Mouse (Mus musculus) lung, embryonic 16.5 days (tissue): ENCODE results near the gene Eng. TPM values are rescaled to one million over a fixed set of nuclear protein-coding genes. Genes with fewer than 3 reads are reported as not detected.

Experiments
- ATAC-seq: fragments of 200-750 bp; cut with Nextera tagmentation; 2 replicates; pipeline ENCODE4 v1.8.0; 2017; ENCODE audit warnings: low read depth, mild to moderate bottlenecking, moderate library complexity
- H3K27ac ChIP-seq: fragments of 300-500 bp; sonication (generic); 2 replicates; pipeline ENCODE4 v1.5.1; 2014; ENCODE audit warnings: mild to moderate bottlenecking, control low read depth, low read length
- H3K27me3 ChIP-seq: fragments of 300-500 bp; sonication (generic); 2 replicates; pipeline ENCODE4 v1.6.1; 2014; ENCODE audit warnings: low read depth, low read length, mixed read lengths; ENCODE audit not compliant: control insufficient read depth, insufficient read depth
- H3K36me3 ChIP-seq: fragments of 300-500 bp; sonication (generic); 2 replicates; pipeline ENCODE4 v1.6.1; 2014; ENCODE audit warnings: low read length; ENCODE audit not compliant: control insufficient read depth, insufficient read depth
- H3K4me1 ChIP-seq: fragments of 300-500 bp; sonication (generic); replicated peaks from 2 replicates; pipeline ENCODE4 v1.6.1; 2014; ENCODE audit warnings: low read length, mixed read lengths; ENCODE audit not compliant: control insufficient read depth, insufficient read depth
- H3K4me2 ChIP-seq: fragments of 300-500 bp; sonication (generic); 2 replicates; pipeline ENCODE4 v1.6.1; 2014; ENCODE audit warnings: low read depth, low read length, control low read depth
- H3K4me3 ChIP-seq: fragments of 300-500 bp; sonication (generic); 2 replicates; pipeline ENCODE4 v1.5.1; 2014; ENCODE audit warnings: mild to moderate bottlenecking, low read length, control low read depth
- H3K9ac ChIP-seq: fragments of 300-500 bp; sonication (generic); 2 replicates; pipeline ENCODE4 v1.6.1; 2014; ENCODE audit warnings: low read length, control low read depth
- H3K9me3 ChIP-seq: fragments of 300-500 bp; sonication (generic); 2 replicates; pipeline ENCODE4 v1.6.1; 2016; ENCODE audit warnings: low read length; ENCODE audit not compliant: control insufficient read depth
- WGBS: fragments of 180-500 bp; shearing (Covaris S2); extraction: QIAGEN DNeasy Blood & Tissue Kit; methylation state at CpG from one replicate; pipeline ENCODE4 v1.1.7; 2014; 5-methylcytosine and 5-hydroxymethylcytosine counted together
- polyA plus RNA-seq: library from polyadenylated mRNA; unstranded; fragments of >200 nt; fragmentation: Nextera tagmentation; extraction: Ambion mirVana; gene quantifications from 2 replicates; pipeline ENCODE4 v1.2.1, GENCODE M21; 2015

Gene Eng
- polyA plus RNA-seq, 1 experiment from 2014 or later: 120 TPM

GRCm38 (mm10) chr2:32706971-32707370 is 60.6 kb downstream of the Eng start:
- no peaks in the 10 kb centered on the region for H3K9me3 ChIP-seq
- ATAC-seq: no peak
- no peaks in the 10 kb centered on the region for H3K27me3 ChIP-seq
- H3K36me3 ChIP-seq: peaks cover 57% of the 10 kb centered on the region
- WGBS: 94% methylated on average over 6 of the region's 6 CpGs
- H3K9ac ChIP-seq: no peak overlapping the region
- peaks cover 7% of the 10 kb centered on the region for H3K4me1 ChIP-seq
- no peak overlapping the region for H3K4me2 ChIP-seq
- no peak overlapping the region for H3K27ac ChIP-seq
- no peak overlapping the region for H3K4me3 ChIP-seq

GRCm38 (mm10) chr2:32708643-32709042 is 62.2 kb downstream of the Eng start:
- H3K9me3 ChIP-seq: no peaks in the 10 kb centered on the region
- no peak overlapping the region for H3K4me3 ChIP-seq
- H3K9ac ChIP-seq: no peak overlapping the region
- ATAC-seq: no peak
- H3K4me2 ChIP-seq: no peak overlapping the region
- no peak overlapping the region for H3K27ac ChIP-seq
- 30% methylated on average over 3 of the region's 3 CpGs for WGBS
- peaks cover 50% of the 10 kb centered on the region for H3K36me3 ChIP-seq
- H3K27me3 ChIP-seq: no peaks in the 10 kb centered on the region
- H3K4me1 ChIP-seq: peaks cover 9% of the 10 kb centered on the region

- H3K27ac ChIP-seq: no peak overlapping the region
- 88% methylated on average over 20 of the region's 20 CpGs for WGBS
- peaks cover 44% of the 10 kb centered on the region for H3K36me3 ChIP-seq
- H3K4me1 ChIP-seq: peaks cover 15% of the 10 kb centered on the region
- no peak overlapping the region for H3K4me3 ChIP-seq
- no peak overlapping the region for H3K4me2 ChIP-seq
- H3K9me3 ChIP-seq: no peaks in the 10 kb centered on the region
- no peak for ATAC-seq
- H3K27me3 ChIP-seq: no peaks in the 10 kb centered on the region
- no peak overlapping the region for H3K9ac ChIP-seq
Measured at GRCm38 (mm10) chr2:32709521-32710137, 63.2 kb downstream of the Eng start.

GRCm38 (mm10) chr2:32710425-32710824 is 64.0 kb downstream of the Eng start:
- Histone ChIP-seq H3K36me3 (peaks cover 38% of the 10 kb centered on the region), H3K9ac (no peak overlapping the region), H3K4me1 (peaks cover 15% of the 10 kb centered on the region), H3K27ac (no peak overlapping the region), H3K4me2 (no peak overlapping the region), H3K27me3 (no peaks in the 10 kb centered on the region), H3K9me3 (no peaks in the 10 kb centered on the region), H3K4me3 (no peak overlapping the region)
- 86% methylated on average over 5 of the region's 5 CpGs for WGBS
- no peak for ATAC-seq

GRCm38 (mm10) chr2:32711301-32712056 is 65.1 kb downstream of the Eng start:
- ATAC-seq: no peak
- Histone ChIP-seq H3K36me3 (peaks cover 33% of the 10 kb centered on the region), H3K9ac (peak overlapping the region; percentile 88), H3K4me2 (peak overlapping the region; percentile 82), H3K4me1 (peaks cover 15% of the 10 kb centered on the region), H3K9me3 (no peaks in the 10 kb centered on the region), H3K27me3 (no peaks in the 10 kb centered on the region), H3K4me3 (peak overlapping the region; percentile 70), H3K27ac (peak overlapping the region; percentile 78; the same call in 1 of the 2 replicates)
- 23% methylated on average over 9 of the region's 9 CpGs for WGBS

- 0% methylated on average over 41 of the region's 41 CpGs for WGBS
- Histone ChIP-seq H3K27me3 (no peaks in the 10 kb centered on the region), H3K9me3 (no peaks in the 10 kb centered on the region), H3K27ac (peak overlapping the region; percentile 78), H3K36me3 (peaks cover 28% of the 10 kb centered on the region), H3K9ac (peak overlapping the region; percentile 88), H3K4me1 (peaks cover 15% of the 10 kb centered on the region), H3K4me3 (peak overlapping the region; percentile 70), H3K4me2 (peak overlapping the region; percentile 82)
- peak; percentile 41 for ATAC-seq
Measured at GRCm38 (mm10) chr2:32712108-32712551, 65.7 kb downstream of the Eng start.

- WGBS: 0% methylated on average over 30 of the region's 44 CpGs
- peaks cover 26% of the 10 kb centered on the region for H3K36me3 ChIP-seq
- H3K27ac ChIP-seq: peak overlapping the region; percentile 97
- ATAC-seq: peak; percentile 93
- H3K4me1 ChIP-seq: peaks cover 15% of the 10 kb centered on the region
- H3K4me3 ChIP-seq: peak overlapping the region; percentile 70
- no peaks in the 10 kb centered on the region for H3K27me3 ChIP-seq
- H3K4me2 ChIP-seq: peak overlapping the region; percentile 82
- peak overlapping the region; percentile 88 for H3K9ac ChIP-seq
- H3K9me3 ChIP-seq: no peaks in the 10 kb centered on the region
Measured at GRCm38 (mm10) chr2:32712586-32712933, 66.2 kb downstream of the Eng start.

GRCm38 (mm10) chr2:32712934-32713817 is 66.8 kb downstream of the Eng start, which contains the start of gene Cdk9:
Gene Cdk9, minus strand, starts transcription at chr2:32713076.
- WGBS: under 1% methylated on average over 46 of the region's 79 CpGs
- H3K36me3 ChIP-seq: peaks cover 20% of the 10 kb centered on the region
- H3K9ac ChIP-seq: peak within 1 kb of the TSS; percentile 88
- peak within 1 kb of the TSS; percentile 70 for H3K4me3 ChIP-seq
- no peaks in the 10 kb centered on the region for H3K27me3 ChIP-seq
- H3K9me3 ChIP-seq: no peaks in the 10 kb centered on the region
- peaks cover 15% of the 10 kb centered on the region for H3K4me1 ChIP-seq
- ATAC-seq: peak; percentile 89
- peak within 1 kb of the TSS; percentile 82 for H3K4me2 ChIP-seq
- peak within 1 kb of the TSS; percentile 97 for H3K27ac ChIP-seq
